Mouse (Mus musculus) ES-E14 (cell line): ENCODE measurements around the gene Stat6. TPM values are rescaled to one million over a fixed set of nuclear protein-coding genes. Genes with fewer than 3 reads are reported as not detected.

ENCODE experiments used
- DNase-seq: peaks from one replicate; pipeline ENCODE4 v3.0.0-alpha.2; 2013; ENCODE audit warnings: low read depth, low spot score
- H3K27ac ChIP-seq: 2 replicates; pipeline ENCODE4 v1.5.1; 2012; ENCODE audit warnings: low read depth, mild to moderate bottlenecking, low read length, moderate library complexity, mixed read lengths; ENCODE audit not compliant: poor library complexity, insufficient read depth, severe bottlenecking
- H3K36me3 ChIP-seq: 2 replicates; pipeline ENCODE4 v1.6.1; 2012; ENCODE audit warnings: mild to moderate bottlenecking, low read length, moderate library complexity, mixed read lengths; ENCODE audit not compliant: control insufficient read depth, poor library complexity, insufficient read depth, severe bottlenecking
- H3K4me1 ChIP-seq, 2 experiments: fragments of 150-350 bp in 1 of 2; sonication (generic) in 1 of 2; 2 replicates each; pipeline ENCODE4 v1.6.1; 2012; ENCODE audit warnings: low read length in 2 of 2, mild to moderate bottlenecking in 1 of 2, mixed read lengths in 1 of 2; ENCODE audit not compliant: control insufficient read depth in 2 of 2, insufficient read depth in 2 of 2, poor library complexity in 1 of 2
- H3K4me3 ChIP-seq, 2 experiments: fragments of 150-350 bp in 1 of 2; sonication (generic) in 1 of 2; 2 replicates each; pipeline ENCODE4 v1.5.1; 2012; ENCODE audit warnings: low read length in 2 of 2, low read depth in 1 of 2, mild to moderate bottlenecking in 1 of 2, mixed read lengths in 1 of 2; ENCODE audit not compliant: insufficient read depth in 1 of 2, poor library complexity in 1 of 2, severe bottlenecking in 1 of 2
- H3K9ac ChIP-seq: 2 replicates; pipeline ENCODE4 v1.6.1; 2012; ENCODE audit warnings: low read depth, mild to moderate bottlenecking, low read length, mixed read lengths; ENCODE audit not compliant: poor library complexity, insufficient read depth, severe bottlenecking
- H3K9me3 ChIP-seq: fragments of 150-350 bp; sonication (generic); 2 replicates; pipeline ENCODE4 v1.6.1; 2012; ENCODE audit warnings: low read depth, mild to moderate bottlenecking, low read length; ENCODE audit not compliant: control insufficient read depth, insufficient read depth
- CHD2 ChIP-seq: IDR thresholded peaks from 2 replicates; pipeline ENCODE4 v1.6.1; 2014; ENCODE audit warnings: mild to moderate bottlenecking, low read depth, low read length, inconsistent platforms
- HCFC1 ChIP-seq: IDR thresholded peaks from 2 replicates; pipeline ENCODE4 v1.6.1; 2012; ENCODE audit warnings: low read length, inconsistent platforms, borderline replicate concordance; ENCODE audit not compliant: insufficient read depth
- MAFK ChIP-seq: IDR thresholded peaks from 2 replicates; pipeline ENCODE4 v1.6.1; 2014; ENCODE audit warnings: mild to moderate bottlenecking, low read depth, low read length, inconsistent platforms; ENCODE audit not compliant: insufficient read depth
- ZC3H11A ChIP-seq: IDR thresholded peaks from 2 replicates; pipeline ENCODE4 v1.6.1; 2012; ENCODE audit warnings: low read depth, mild to moderate bottlenecking, inconsistent platforms, low read length, borderline replicate concordance
- ZNF384 ChIP-seq: IDR thresholded peaks from 2 replicates; pipeline ENCODE4 v1.6.1; 2012; ENCODE audit warnings: low read depth, low read length, inconsistent platforms
- in situ Hi-C, 2 experiments: fragments of 600-800 bp; cut with MboI; formaldehyde crosslinking; loops; one replicate each; pipeline ENCODE4 v1.15.1; 2025; ENCODE audit warnings: low sequenced_read_pairs in 2 of 2, inconsistent platforms in 1 of 2; ENCODE audit not compliant: unreplicated experiment in 2 of 2
- total RNA-seq: library from RNA; depleted of rRNA; stranded (reverse); fragments of 300-350 nt; gene quantifications from 2 replicates; pipeline ENCODE4 v1.2.3, GENCODE M21; 2012

Stat6 gene
- total RNA-seq, 1 experiment, result 18.6 TPM

GRCm38 (mm10) chr10:127612079-127612775, 30.6 kb upstream of the Stat6 start:
- in situ Hi-C loops, result no loop called here
- no peak overlapping the region for H3K9ac ChIP-seq
- H3K27ac ChIP-seq, result no peak overlapping the region
- H3K9me3 ChIP-seq, result no peaks in the 10 kb centered on the region
- DNase-seq, result no peak
- no peak for TF ChIP-seq ZC3H11A
- no peak for TF ChIP-seq CHD2
- no peak for TF ChIP-seq ZNF384
- no peak for TF ChIP-seq HCFC1
- no peak for TF ChIP-seq MAFK
- H3K4me1 ChIP-seq, result peaks cover 10 to 19% of the 10 kb centered on the region in 2 experiments; a peak in 3 of 4 replicates
- H3K4me3 ChIP-seq, result no peak overlapping the region
- H3K36me3 ChIP-seq, result no peaks in the 10 kb centered on the region

GRCm38 (mm10) chr10:127614236-127615033, 28.4 kb upstream of the Stat6 start:
- Histone ChIP-seq H3K9me3 (no peaks in the 10 kb centered on the region), H3K4me1 (peaks cover 10 to 21% of the 10 kb centered on the region in 2 experiments; a peak in 3 of 4 replicates), H3K4me3 (no peak overlapping the region), H3K9ac (no peak overlapping the region), H3K27ac (no peak overlapping the region), H3K36me3 (no peaks in the 10 kb centered on the region)
- in situ Hi-C loops, result no loop called here
- TF ChIP-seq HCFC1, result no peak
- TF ChIP-seq ZNF384, result no peak
- TF ChIP-seq MAFK, result no peak
- no peak for TF ChIP-seq ZC3H11A
- no peak for TF ChIP-seq CHD2
- DNase-seq, result no peak

GRCm38 (mm10) chr10:127615034-127615374, 27.8 kb upstream of the Stat6 start:
- Histone ChIP-seq H3K36me3 (no peaks in the 10 kb centered on the region), H3K27ac (no peak overlapping the region), H3K9ac (no peak overlapping the region), H3K4me3 (no peak overlapping the region), H3K9me3 (no peaks in the 10 kb centered on the region), H3K4me1 (peaks cover 10 to 26% of the 10 kb centered on the region in 2 experiments; a peak in 3 of 4 replicates)
- DNase-seq, result no peak
- TF ChIP-seq CHD2 (no peak), MAFK (no peak)
- in situ Hi-C loops, result no loop called here

DNA sequence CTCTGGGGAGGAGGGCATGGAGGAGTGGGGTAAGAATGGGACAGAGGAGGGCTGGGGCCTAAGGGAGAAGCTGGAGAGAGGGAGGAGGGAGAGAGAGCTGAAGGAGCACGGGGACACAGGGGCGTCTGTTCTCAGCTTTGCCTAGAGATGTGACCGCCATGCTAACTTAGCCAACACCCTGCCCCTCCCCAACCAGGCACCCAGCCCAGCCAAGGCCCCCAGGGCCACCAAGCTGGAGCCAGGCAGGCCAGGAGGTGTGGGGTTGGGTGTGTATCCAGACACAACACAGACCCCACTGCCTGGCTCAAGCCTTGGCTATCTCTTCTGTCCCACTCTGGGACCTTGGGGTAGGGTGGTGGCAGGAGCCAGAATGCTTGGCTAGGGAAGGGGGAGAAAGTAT, 27.2 kb upstream of the Stat6 start:
- H3K9me3 ChIP-seq, result no peaks in the 10 kb centered on the region
- TF ChIP-seq MAFK, result no peak
- no peak for TF ChIP-seq CHD2
- TF ChIP-seq ZC3H11A, result no peak
- no peak overlapping the region for H3K9ac ChIP-seq
- DNase-seq, result no peak
- peaks cover 10 to 31% of the 10 kb centered on the region in 2 experiments; a peak in 3 of 4 replicates for H3K4me1 ChIP-seq
- in situ Hi-C loops, result no loop called here
- H3K4me3 ChIP-seq, result no peak overlapping the region
- H3K27ac ChIP-seq, result no peak overlapping the region
- no peaks in the 10 kb centered on the region for H3K36me3 ChIP-seq
